Mouse (Mus musculus): ENCODE measurements at regions not wholly inside any gene's neighbourhood (a gene's known extent, or its start where the extent isn't known, plus 50 kb on each side); places are given as distances from the start of the nearest gene placed in this dataset.

DNA sequence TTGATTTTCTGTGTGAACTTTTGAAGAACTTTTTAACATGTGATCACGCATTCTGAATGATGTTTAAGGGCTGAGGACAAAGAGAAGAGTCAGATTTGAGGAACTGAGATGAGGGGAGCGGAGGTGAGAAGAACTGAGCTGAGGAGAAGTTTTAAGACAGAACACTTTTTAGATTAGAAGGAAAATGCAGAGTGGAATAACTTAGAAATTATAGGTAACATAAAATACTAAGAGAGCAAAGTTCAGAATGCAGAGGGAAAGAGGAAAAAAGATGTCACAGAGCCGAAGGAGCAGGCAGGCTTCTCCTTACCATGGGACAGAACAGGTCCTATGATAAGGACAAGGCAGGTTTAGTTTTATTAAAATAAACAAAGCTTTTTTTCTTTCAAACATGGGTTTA, 73.7 kb upstream of the Cwc22 start:
- TF ChIP-seq CTCF (IDR thresholded peaks at IDR 0.05; ENCODE audit: low read depth, low read length) (no peak), GATA1 (IDR thresholded peaks at IDR 0.05; ENCODE audit: borderline replicate concordance, low read length) (no peak), TAL1 (conservative IDR thresholded peaks at IDR 0.05; ENCODE audit: low read depth, low read length) (no peak), POLR2AphosphoS5 (IDR thresholded peaks at IDR 0.05; ENCODE audit: insufficient replicate concordance, low read depth, low read length) (no peak)

Measured in G1E (cell line).